Mouse (Mus musculus) C2C12 (cell line): ENCODE measurements around the gene Prkar2a.

Source experiments
- CTCF ChIP-seq: IDR thresholded peaks from one replicate; pipeline ENCODE4 v1.5.1; 2011; ENCODE audit not compliant: control insufficient read depth, insufficient read depth, insufficient read length
- MYOG ChIP-seq: IDR thresholded peaks from one replicate; pipeline ENCODE4 v1.6.1; 2011; ENCODE audit not compliant: control insufficient read depth, insufficient read length; ENCODE audit errors: extremely low read depth

DNA sequence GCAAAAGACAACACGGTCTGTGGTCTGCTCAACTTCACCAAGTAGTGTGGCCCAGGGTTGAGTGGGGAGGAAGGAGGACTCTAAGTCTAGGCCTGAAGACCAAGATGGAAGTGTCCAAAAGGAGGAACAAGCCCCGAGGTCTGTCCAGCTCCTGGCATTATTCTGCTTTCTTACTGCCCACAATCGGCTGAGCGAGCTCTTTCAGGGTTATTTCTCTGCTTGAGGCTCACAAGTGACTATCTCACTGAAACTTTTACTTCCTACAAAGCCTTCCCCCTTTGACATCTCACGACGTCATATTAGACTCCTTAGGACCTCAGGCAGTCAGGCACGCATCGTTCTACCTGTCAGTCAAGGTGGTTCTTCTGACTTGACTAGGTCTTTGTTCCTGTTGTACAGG is 2.3 kb downstream of the Prkar2a start:
- TF ChIP-seq CTCF (no peak), MYOG (no peak)
